Mouse (Mus musculus): ENCODE results near the gene Bcl2a1d.
"Not testable (repeated sequence)": the region's sequence is repeated elsewhere in the genome, so short reads cannot be mapped to it uniquely, and the experiment has no call there.

The Bcl2a1d gene

DNA sequence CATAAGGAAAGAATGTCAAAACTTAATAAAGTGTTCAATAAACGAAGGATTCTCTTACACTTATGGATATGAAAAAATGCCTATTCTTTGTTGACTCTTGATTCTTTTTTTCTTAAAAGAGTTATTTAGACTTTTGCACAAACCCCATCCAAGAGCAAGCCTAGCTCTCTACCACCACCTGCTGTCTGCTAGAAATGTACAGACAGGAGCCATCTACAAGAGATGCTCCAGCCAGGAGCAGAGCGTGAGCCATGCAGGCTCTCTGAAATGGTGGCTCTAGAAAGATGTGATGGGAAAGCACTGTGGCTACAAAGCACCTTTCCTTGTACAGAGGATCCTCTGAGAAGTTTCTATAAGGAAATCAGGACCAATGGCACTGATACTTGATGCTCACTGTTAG lies 33.0 kb downstream of the Bcl2a1d start:
- not testable (repeated sequence) for DNase-seq (ENCODE audit: low spot score)

DNA sequence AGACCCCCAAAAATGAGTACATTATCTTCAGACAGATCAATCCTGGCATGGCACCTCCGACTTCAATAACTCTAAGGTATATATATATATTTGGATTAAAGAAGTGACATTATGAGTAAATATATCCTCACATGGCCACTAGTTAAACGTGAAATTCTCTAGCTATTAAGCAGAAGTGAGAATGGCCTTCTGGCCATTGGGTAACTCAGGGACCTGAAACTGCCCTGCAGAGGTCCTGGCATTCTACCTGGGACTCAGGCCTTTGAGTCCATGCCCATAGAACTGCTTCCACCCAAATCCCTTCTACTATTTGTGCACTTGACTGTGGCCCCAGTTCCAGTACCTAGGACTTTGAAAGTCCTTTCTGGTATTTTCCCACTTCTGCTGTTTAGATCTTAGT lies 40.4 kb downstream of the Bcl2a1d start:
- not testable (repeated sequence) for DNase-seq (ENCODE audit: low spot score)

DNA sequence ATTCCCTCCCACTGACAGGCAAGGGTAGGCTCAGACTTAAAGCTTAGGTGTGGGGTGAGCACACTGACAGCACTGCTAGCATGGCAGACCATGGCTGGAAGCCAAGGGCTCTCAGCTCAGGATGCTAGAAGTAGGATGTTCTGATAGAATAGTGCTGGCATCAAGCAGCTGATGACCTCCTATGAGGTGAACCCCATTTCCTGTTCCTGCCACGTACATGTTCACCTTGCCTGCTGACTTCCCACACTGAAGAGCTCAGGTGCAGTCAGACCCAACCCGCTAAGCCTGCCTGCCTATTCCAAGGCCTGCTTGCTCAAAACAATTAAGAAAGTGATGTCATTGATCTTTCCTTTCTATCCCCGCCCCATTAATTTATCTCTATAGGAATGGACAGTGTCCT lies 42.3 kb downstream of the Bcl2a1d start:
- DNase-seq (ENCODE audit: low spot score), result not testable (repeated sequence)

DNA sequence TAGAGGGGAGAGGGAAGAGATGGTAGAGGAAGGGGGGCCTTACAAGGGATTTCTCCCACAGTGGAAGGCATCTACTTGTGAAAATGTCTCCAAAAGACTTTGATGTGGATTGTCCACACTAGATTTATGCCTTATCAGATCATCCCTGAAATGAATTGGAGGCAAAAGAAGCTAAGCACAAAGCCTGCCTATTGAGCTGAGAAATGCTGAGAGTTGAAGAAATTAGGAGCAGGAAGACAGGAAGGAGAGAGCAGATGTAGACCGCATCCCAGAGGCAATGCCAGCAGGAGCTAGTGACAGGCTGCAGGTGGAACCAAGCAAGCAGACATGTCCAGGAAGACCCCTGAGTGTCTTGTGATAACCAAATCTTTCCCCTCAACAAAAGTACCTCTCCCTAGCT lies 45.0 kb downstream of the Bcl2a1d start:
- not testable (repeated sequence) for DNase-seq (ENCODE audit: low spot score)

Data from testis, postnatal 14 days (tissue).